Mouse (Mus musculus): ENCODE measurements around the gene Ank2. TPM values are rescaled to one million over a fixed set of nuclear protein-coding genes. Genes with fewer than 3 reads are reported as not detected.
A peak's percentile ranks its signal among the peaks of the same experiment; 100 is the strongest.

Ank2 gene
- polyA plus RNA-seq, 1 experiment from 2014 or later = 16.6 TPM

DNA sequence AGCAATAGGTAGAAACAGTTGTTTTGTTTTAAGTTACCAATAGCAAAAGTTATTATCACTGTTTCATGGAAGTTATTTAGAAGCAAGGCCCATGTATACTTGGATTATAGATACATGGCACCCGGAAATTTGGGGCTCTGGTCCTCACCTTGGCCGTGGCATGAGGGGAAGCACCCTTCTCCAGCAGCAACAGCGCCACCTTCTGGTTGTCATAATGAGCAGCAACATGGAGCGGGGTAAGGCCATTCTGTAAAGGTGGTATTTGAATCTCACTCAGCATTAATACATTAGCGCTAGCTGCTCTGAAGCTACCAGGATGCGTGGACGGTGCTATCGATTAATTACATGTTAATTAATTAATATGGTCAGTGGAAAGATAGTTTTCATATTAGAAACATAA, 486.6 kb downstream of the Ank2 start:
- Histone ChIP-seq H3K4me3 (ENCODE audit: low read depth, low read length) (no peak overlapping the region), H3K4me1 (ENCODE audit: control insufficient read depth, insufficient read depth, low read length) (no peaks in the 10 kb centered on the region), H3K27ac (replicated peaks; ENCODE audit: low read depth, low read length) (no peak overlapping the region), H3K36me3 (ENCODE audit: control insufficient read depth, insufficient read depth, low read length) (no peaks in the 10 kb centered on the region), H3K9me3 (ENCODE audit: control insufficient read depth, low read length) (no peaks in the 10 kb centered on the region), H3K9ac (ENCODE audit: low read length) (no peak overlapping the region), H3K4me2 (ENCODE audit: low read depth, severe bottlenecking) (no peak overlapping the region), H3K27me3 (ENCODE audit: control insufficient read depth, insufficient read depth, low read length) (no peaks in the 10 kb centered on the region)
- ATAC-seq (ENCODE audit: insufficient number of reproducible peaks, low FRiP score, low TSS enrichment, low read depth) (no peak), DNase-seq (ENCODE audit: low spot score) (peak; percentile 59)
- WGBS = 50% methylated on average over 8 of the region's 8 CpGs

DNA sequence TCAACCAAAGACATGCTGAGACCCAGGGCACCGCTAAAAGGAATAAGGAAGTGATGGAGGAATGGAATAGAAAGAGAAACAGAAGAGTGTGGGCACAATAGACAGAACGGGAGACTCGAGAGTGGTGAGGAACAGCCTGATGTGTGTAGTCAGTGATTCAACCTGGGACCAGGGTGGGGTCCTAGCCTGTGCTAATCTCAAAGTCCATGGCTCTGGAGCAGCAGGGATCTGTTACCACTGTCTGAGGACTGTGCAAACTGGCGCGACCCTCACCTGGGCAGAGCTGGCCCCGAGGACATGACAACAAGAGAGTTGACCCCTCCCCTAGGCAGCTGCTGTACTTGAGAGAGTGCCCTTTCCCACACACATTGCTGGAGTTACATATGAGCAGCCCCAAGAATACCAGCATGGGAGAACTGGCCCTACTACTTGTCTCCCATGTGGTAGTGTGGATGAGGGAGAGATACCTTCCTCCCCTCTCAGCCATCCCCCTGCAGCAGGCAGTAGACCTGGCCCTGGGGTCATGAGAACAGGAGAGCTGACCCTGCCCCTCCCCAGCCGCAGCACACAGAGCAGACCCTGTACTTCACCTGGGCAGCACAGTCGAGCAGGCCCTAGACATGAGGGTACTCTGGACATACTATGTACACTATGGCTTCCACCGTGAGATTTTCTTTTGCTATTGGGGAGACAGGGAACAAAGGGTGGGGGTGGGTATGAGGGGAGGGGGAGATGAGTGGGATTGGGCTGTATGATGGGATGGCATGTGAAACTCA, 493.1 kb downstream of the Ank2 start:
- ATAC-seq (ENCODE audit: insufficient number of reproducible peaks, low FRiP score, low TSS enrichment, low read depth) = peak; percentile 46
- WGBS = 91% methylated on average over 9 of the region's 9 CpGs

DNA sequence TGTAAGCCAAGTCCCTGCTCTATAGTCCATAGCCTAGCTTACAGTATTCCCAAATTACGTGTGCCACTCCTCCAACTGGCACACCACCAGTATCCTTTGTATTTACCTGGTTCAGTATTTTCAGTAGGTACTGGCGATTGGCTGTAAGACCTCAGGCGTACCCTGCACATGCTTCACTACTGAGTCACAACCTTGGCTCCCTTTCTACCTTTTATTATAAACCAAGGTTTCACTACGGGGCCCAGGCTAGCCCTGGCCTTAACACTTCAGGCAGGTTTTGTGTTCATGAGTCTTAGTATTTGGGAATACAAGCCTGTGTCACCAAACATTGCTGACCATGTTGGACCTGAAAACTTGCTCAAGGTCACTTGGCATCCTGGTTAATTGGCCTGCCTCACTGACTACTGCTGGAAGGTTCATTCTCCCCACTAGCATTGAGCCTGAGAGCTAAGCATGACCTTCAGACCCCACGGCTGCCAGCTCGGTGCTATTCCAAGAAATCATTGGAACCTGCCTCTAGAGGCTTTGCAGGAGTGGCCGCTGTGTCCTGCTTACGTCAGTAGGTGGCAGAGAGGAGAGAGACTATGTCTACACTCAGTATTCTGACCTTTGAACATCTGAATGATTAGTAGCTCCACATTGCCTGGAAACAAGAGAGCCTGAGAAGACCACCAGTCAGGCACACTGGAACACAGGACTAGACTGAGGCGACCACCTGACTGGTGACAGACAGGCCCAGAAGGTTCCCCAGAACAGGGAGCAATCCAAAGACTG, 494.1 kb downstream of the Ank2 start:
- ATAC-seq (ENCODE audit: insufficient number of reproducible peaks, low FRiP score, low TSS enrichment, low read depth) (no peak), DNase-seq (ENCODE audit: low spot score) (no peak)
- H3K9ac ChIP-seq (ENCODE audit: low read length) = no peak overlapping the region
- no peak overlapping the region for H3K4me2 ChIP-seq (ENCODE audit: low read depth, severe bottlenecking)
- H3K27ac ChIP-seq (replicated peaks; ENCODE audit: low read depth, low read length) = no peak overlapping the region
- no peaks in the 10 kb centered on the region for H3K27me3 ChIP-seq (ENCODE audit: control insufficient read depth, insufficient read depth, low read length)
- no peaks in the 10 kb centered on the region for H3K36me3 ChIP-seq (ENCODE audit: control insufficient read depth, insufficient read depth, low read length)
- H3K4me3 ChIP-seq (ENCODE audit: low read depth, low read length) = no peak overlapping the region
- no peaks in the 10 kb centered on the region for H3K9me3 ChIP-seq (ENCODE audit: control insufficient read depth, low read length)
- WGBS = 78% methylated on average over 9 of the region's 9 CpGs
- no peaks in the 10 kb centered on the region for H3K4me1 ChIP-seq (ENCODE audit: control insufficient read depth, insufficient read depth, low read length)

More for the DNA sequence above, 493.1 kb downstream of the Ank2 start:
- H3K9ac ChIP-seq (ENCODE audit: low read length) = no peak overlapping the region
- no peak overlapping the region for H3K4me2 ChIP-seq (ENCODE audit: low read depth, severe bottlenecking)
- H3K27ac ChIP-seq (replicated peaks; ENCODE audit: low read depth, low read length) = no peak overlapping the region
- H3K27me3 ChIP-seq (ENCODE audit: control insufficient read depth, insufficient read depth, low read length) = no peaks in the 10 kb centered on the region
- no peak overlapping the region for H3K4me3 ChIP-seq (ENCODE audit: low read depth, low read length)
- H3K9me3 ChIP-seq (ENCODE audit: control insufficient read depth, low read length) = no peaks in the 10 kb centered on the region
- DNase-seq (ENCODE audit: low spot score) = no peak
- H3K4me1 ChIP-seq (ENCODE audit: control insufficient read depth, insufficient read depth, low read length) = no peaks in the 10 kb centered on the region
- H3K36me3 ChIP-seq (ENCODE audit: control insufficient read depth, insufficient read depth, low read length) = no peaks in the 10 kb centered on the region

DNA sequence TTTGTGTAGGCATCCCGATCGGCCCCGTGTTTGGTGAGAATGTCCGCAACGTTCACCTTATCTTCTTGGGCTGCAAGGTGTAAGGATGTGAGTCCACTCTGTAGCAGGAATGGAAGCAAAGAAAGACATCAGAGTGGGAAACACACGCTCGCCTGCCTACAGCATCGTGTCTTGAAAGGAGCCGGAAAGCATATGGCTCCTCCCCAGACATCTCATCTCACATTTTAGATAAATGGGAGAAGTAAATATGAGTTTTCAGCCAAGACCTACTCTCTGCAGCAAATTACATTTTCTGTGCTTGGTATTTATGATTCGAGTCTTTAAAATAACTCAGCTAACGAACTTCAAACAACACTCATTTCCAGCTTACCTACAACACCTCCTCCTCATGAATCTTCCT, 495.2 kb downstream of the Ank2 start:
- Histone ChIP-seq H3K27me3 (ENCODE audit: control insufficient read depth, insufficient read depth, low read length) (no peaks in the 10 kb centered on the region), H3K27ac (replicated peaks; ENCODE audit: low read depth, low read length) (no peak overlapping the region), H3K4me3 (ENCODE audit: low read depth, low read length) (no peak overlapping the region), H3K36me3 (ENCODE audit: control insufficient read depth, insufficient read depth, low read length) (no peaks in the 10 kb centered on the region), H3K4me2 (ENCODE audit: low read depth, severe bottlenecking) (no peak overlapping the region), H3K9me3 (ENCODE audit: control insufficient read depth, low read length) (no peaks in the 10 kb centered on the region), H3K9ac (ENCODE audit: low read length) (no peak overlapping the region), H3K4me1 (ENCODE audit: control insufficient read depth, insufficient read depth, low read length) (0 out of 2 replicates have a peak, but pooled peaks cover 1% of the 10 kb centered on the region)
- 95% methylated on average over 11 of the region's 11 CpGs for WGBS
- ATAC-seq (ENCODE audit: insufficient number of reproducible peaks, low FRiP score, low TSS enrichment, low read depth) = no peak
- DNase-seq (ENCODE audit: low spot score) = no peak

DNA sequence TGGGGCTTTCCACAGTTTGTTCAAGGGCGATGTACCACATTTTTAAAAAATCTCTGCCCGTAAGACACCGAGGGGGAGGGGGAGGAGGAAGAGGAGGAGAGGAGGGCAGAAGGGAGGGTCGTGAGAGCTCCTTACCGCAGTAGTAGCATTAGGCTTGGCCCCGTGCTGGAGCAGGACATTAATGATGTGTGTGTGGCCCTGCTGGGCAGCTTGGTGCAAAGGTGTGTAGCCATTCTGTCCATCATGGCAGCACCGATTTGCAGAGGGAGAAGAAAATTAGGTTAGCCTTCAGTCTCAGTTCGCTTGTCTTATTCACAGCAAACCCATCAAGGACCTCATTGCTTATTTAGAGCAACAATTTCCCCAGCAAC, 500.4 kb downstream of the Ank2 start:
- Histone ChIP-seq H3K27me3 (ENCODE audit: control insufficient read depth, insufficient read depth, low read length) (no peaks in the 10 kb centered on the region), H3K9ac (ENCODE audit: low read length) (no peak overlapping the region), H3K4me3 (ENCODE audit: low read depth, low read length) (peak overlapping the region; percentile 22), H3K4me2 (ENCODE audit: low read depth, severe bottlenecking) (peak overlapping the region; percentile 52; the same call in 1 of the 2 replicates), H3K36me3 (ENCODE audit: control insufficient read depth, insufficient read depth, low read length) (no peaks in the 10 kb centered on the region), H3K9me3 (ENCODE audit: control insufficient read depth, low read length) (no peaks in the 10 kb centered on the region), H3K27ac (replicated peaks; ENCODE audit: low read depth, low read length) (no peak overlapping the region), H3K4me1 (ENCODE audit: control insufficient read depth, insufficient read depth, low read length) (peaks cover 11% of the 10 kb centered on the region; the same call in 1 of the 2 replicates)
- ATAC-seq (ENCODE audit: insufficient number of reproducible peaks, low FRiP score, low TSS enrichment, low read depth) = no peak
- 5% methylated on average over 7 of the region's 8 CpGs for WGBS
- peak; percentile 42 for DNase-seq (ENCODE audit: low spot score)

DNA sequence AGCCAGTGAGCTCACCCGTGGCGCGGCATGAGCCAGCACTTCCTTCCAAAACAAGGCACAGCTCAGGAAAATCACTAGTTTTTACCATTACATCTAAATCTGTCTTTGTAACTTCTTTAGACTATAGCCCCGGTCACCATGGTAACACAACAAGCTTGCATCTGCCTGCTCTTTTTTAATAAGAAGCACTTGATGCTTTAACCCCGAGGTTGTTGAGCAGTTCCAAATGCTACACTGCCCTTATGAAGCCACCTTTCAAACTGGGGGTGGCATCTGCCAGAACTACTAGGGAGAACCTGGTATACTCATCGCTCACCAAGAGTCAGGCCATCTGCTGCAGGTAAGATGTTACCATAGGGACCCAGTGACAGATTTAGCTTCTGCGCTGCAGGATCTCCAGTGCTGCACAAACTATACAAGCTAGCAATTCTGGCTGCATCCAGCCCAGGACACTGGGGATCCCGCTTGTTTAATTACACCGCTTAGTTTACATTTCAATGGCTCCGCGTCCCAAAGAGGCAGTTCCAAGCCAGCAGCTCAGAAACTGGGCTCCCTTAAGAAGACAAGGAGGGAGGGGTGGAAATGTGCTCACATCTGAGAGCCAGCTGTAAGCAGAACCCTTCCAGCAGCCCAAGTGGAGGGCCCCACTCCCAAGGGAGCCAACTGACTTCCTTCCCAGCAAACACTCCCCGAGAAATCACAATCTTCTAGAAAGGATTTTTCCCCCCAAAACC, 501.0 kb downstream of the Ank2 start:
- no peak overlapping the region for H3K27ac ChIP-seq (replicated peaks; ENCODE audit: low read depth, low read length)
- peak overlapping the region; percentile 22 for H3K4me3 ChIP-seq (ENCODE audit: low read depth, low read length)
- H3K4me1 ChIP-seq (ENCODE audit: control insufficient read depth, insufficient read depth, low read length) = peaks cover 11% of the 10 kb centered on the region; the same call in 1 of the 2 replicates
- peak overlapping the region; percentile 43; the same call in 1 of the 2 replicates for H3K9ac ChIP-seq (ENCODE audit: low read length)
- ATAC-seq (ENCODE audit: insufficient number of reproducible peaks, low FRiP score, low TSS enrichment, low read depth) (peak; percentile 65), DNase-seq (ENCODE audit: low spot score) (peak; percentile 63)
- no peaks in the 10 kb centered on the region for H3K36me3 ChIP-seq (ENCODE audit: control insufficient read depth, insufficient read depth, low read length)
- H3K27me3 ChIP-seq (ENCODE audit: control insufficient read depth, insufficient read depth, low read length) = no peaks in the 10 kb centered on the region
- 8% methylated on average over 12 of the region's 12 CpGs for WGBS
- H3K4me2 ChIP-seq (ENCODE audit: low read depth, severe bottlenecking) = peak overlapping the region; percentile 52
- no peaks in the 10 kb centered on the region for H3K9me3 ChIP-seq (ENCODE audit: control insufficient read depth, low read length)

DNA sequence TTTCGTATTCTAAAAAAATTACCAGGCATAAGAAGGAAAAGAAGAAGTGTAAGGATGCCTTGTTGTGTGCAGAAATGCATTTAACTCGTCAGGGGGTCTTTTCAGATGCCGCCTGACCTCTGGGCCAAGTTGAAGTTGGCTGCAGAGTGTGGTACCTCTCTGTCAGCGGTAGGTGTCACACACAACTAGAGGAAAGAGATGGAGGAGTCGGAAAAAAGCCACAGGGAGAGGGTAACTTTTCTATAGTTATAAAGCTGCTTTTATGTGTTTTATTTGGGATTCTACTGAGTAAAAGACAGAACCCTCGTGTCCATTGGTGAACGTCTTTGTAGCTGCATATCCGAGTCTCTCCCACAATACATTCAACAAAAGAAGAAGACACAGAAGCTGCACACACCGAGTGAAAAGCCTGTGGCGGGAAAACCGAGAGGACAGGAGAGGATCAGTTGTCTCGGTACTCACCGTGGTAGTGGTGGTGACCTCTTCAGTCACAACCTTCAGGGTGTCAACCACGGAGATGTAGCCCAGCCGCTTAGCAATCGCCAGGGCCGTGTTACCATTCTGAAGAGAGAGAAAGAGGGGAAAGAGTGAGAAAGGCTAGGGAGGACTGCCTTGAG, 501.7 kb downstream of the Ank2 start:
- no peaks in the 10 kb centered on the region for H3K27me3 ChIP-seq (ENCODE audit: control insufficient read depth, insufficient read depth, low read length)
- DNase-seq (ENCODE audit: low spot score) (peak; percentile 53), ATAC-seq (ENCODE audit: insufficient number of reproducible peaks, low FRiP score, low TSS enrichment, low read depth) (no peak; the same call in 1 of the 2 replicates)
- H3K4me2 ChIP-seq (ENCODE audit: low read depth, severe bottlenecking) = peak overlapping the region; percentile 52
- peak overlapping the region; percentile 43 for H3K9ac ChIP-seq (ENCODE audit: low read length)
- 10% methylated on average over 17 of the region's 17 CpGs for WGBS
- no peak overlapping the region for H3K27ac ChIP-seq (replicated peaks; ENCODE audit: low read depth, low read length)
- H3K4me1 ChIP-seq (ENCODE audit: control insufficient read depth, insufficient read depth, low read length) = peaks cover 11% of the 10 kb centered on the region; the same call in 1 of the 2 replicates
- H3K36me3 ChIP-seq (ENCODE audit: control insufficient read depth, insufficient read depth, low read length) = no peaks in the 10 kb centered on the region
- H3K4me3 ChIP-seq (ENCODE audit: low read depth, low read length) = peak overlapping the region; percentile 22
- no peaks in the 10 kb centered on the region for H3K9me3 ChIP-seq (ENCODE audit: control insufficient read depth, low read length)

DNA sequence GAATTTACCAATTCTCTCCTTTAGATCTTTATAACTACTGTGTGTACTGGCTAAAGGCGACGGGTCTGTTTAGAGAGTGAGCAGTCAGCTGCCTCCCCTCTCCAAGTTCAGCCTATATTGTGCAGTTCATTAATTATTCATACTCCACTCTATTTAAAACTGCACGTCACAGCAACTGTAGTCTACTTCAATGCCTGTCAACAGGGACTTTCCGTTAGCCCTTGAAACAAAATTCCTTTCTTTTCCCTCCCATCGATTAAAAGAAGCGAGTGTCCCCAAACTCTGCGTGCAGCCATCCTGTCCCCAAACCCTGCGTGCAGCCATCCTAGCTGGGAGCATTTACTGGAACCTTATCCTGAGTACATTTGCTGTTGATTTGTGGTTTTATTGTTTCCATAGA, 502.4 kb downstream of the Ank2 start:
- Histone ChIP-seq H3K9me3 (ENCODE audit: control insufficient read depth, low read length) (no peaks in the 10 kb centered on the region), H3K27ac (replicated peaks; ENCODE audit: low read depth, low read length) (no peak overlapping the region), H3K9ac (ENCODE audit: low read length) (no peak overlapping the region), H3K27me3 (ENCODE audit: control insufficient read depth, insufficient read depth, low read length) (no peaks in the 10 kb centered on the region), H3K4me3 (ENCODE audit: low read depth, low read length) (no peak overlapping the region), H3K4me1 (ENCODE audit: control insufficient read depth, insufficient read depth, low read length) (peaks cover 11% of the 10 kb centered on the region; the same call in 1 of the 2 replicates), H3K36me3 (ENCODE audit: control insufficient read depth, insufficient read depth, low read length) (no peaks in the 10 kb centered on the region), H3K4me2 (ENCODE audit: low read depth, severe bottlenecking) (no peak overlapping the region)
- DNase-seq (ENCODE audit: low spot score) (no peak), ATAC-seq (ENCODE audit: insufficient number of reproducible peaks, low FRiP score, low TSS enrichment, low read depth) (no peak)
- WGBS = 92% methylated on average over 8 of the region's 8 CpGs

Measured in limb, embryonic 11.5 days (tissue).